Mouse (Mus musculus) spleen, adult 2 months (tissue): Measurements from ENCODE around the gene Cd33.

Experiments used
- CTCF ChIP-seq: fragments of 200-500 bp; IDR thresholded peaks from 2 replicates; pipeline ENCODE4 v1.5.1; 2011; ENCODE audit warnings: mild to moderate bottlenecking, inconsistent platforms; ENCODE audit not compliant: insufficient read depth, insufficient read length, insufficient replicate concordance; ENCODE audit errors: extremely low read depth
- POLR2A ChIP-seq: fragments of 200-500 bp; IDR thresholded peaks from 2 replicates; pipeline ENCODE4 v1.6.1; 2011; ENCODE audit warnings: low read depth, low read length, inconsistent platforms

DNA sequence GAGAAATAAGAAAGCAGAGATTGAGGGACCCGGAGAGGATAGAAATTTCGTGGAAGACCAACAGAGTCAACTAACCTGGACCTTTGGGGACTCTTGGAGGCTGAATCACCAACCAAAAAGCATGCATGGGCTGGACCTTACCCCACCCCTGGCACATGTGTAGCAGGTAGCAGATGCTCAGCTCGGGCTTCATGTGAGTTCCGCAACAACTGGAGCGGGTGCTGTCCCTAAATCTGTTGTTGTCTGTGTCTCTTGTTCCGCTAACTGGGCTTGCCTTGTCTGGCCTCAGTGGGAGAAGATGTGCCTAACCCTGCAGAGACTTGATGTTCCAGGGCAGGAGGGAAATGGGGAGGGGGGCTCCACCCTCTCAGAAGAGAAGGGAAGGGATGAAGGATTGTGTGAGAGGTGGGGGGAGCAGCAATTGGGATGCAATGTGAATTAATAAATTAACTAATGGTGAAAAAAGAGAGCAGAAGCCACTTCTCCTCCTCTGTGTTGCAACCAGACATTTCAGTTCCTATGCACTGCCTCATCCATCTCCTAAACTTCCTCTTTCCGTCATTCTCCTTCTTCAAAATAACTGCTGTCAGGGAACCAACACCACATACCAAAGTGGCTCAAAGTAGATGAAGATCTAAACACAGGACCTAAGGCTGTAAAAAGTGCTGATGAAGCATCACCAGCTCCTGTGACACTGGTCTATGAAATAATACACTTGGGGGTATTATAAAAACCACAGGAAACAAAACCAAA, at the start of gene Cd33:
- TF ChIP-seq CTCF (no peak), POLR2A (no peak)
